Mouse (Mus musculus) E14TG2a.4 (cell line): Measurements from ENCODE around the gene Fam172a.

Source experiments
- CTCF ChIP-seq: conservative IDR thresholded peaks from 2 replicates; pipeline ENCODE4 v1.5.1; 2014; ENCODE audit warnings: low read length
- POU5F1 ChIP-seq: IDR thresholded peaks from 2 replicates; pipeline ENCODE4 v1.6.1; 2014; ENCODE audit warnings: low read length, borderline replicate concordance

- TF ChIP-seq CTCF (no peak), POU5F1 (no peak)
Measured at GRCm38 (mm10) chr13:78193211-78193610, 491.4 kb downstream of the Fam172a start.
